Comparison of ENCODE assay signal across 11 mouse cellular contexts in genomic region chr5:30797482-30797881, GRCm38 (mm10). TPM values are rescaled to one million over a fixed set of nuclear protein-coding genes. Genes with fewer than 3 reads are reported as not detected.
DNase-seq lines count a peak whose midpoint lies in the region; ATAC-seq lines count a peak whose summit lies in the region.
"Had no signal": no experiment of that assay in that cellular context is flagged by ENCODE, and none has a peak within 500 bp of the region (broad histone marks: within the 10 kb centered on the region; RNA-seq: fewer than 3 reads in every experiment).

No protein-coding gene starts in this region.

- DNase-seq in neural tube, embryonic 10.5 days (ENCODE audit: extremely low spot score, low spot score), result no peak
- no peak for DNase-seq in cerebellum, postnatal 36 days
- no peak for DNase-seq in adrenal gland, postnatal 36 days
- no peak for DNase-seq in layer of hippocampus, adult 18-20 months (ENCODE audit: low spot score in 2 of 2)
- DNase-seq in urinary bladder, adult 18-20 months (ENCODE audit: low spot score in 2 of 2), result no peak
- DNase-seq: kidney, postnatal 4 days; lung, adult 2 months had no signal

- H3K4me1 ChIP-seq in neural tube, embryonic 12.5 days, result no peaks in the 10 kb centered on the region; the same call in 1 of the 2 replicates
- H3K4me1 ChIP-seq in forebrain, embryonic 13.5 days, result peaks cover 14% of the 10 kb centered on the region
- H3K4me1 ChIP-seq in liver, embryonic 16.5 days (ENCODE audit: control insufficient read depth, low read depth, low read length), result peaks cover 25% of the 10 kb centered on the region

- H3K27ac ChIP-seq in neural tube, embryonic 12.5 days, result no peak overlapping the region
- H3K27ac ChIP-seq in forebrain, embryonic 13.5 days, result peak overlapping the region; percentile 57; the same call in 1 of the 2 replicates
- H3K27ac ChIP-seq in liver, embryonic 16.5 days (ENCODE audit: low read length), result peak overlapping the region; percentile 61

- H3K36me3 ChIP-seq in neural tube, embryonic 12.5 days, result peaks cover 65% of the 10 kb centered on the region
- H3K36me3 ChIP-seq in forebrain, embryonic 13.5 days (ENCODE audit: poor library complexity, severe bottlenecking), result peaks cover 66% of the 10 kb centered on the region
- H3K36me3 ChIP-seq in liver, embryonic 16.5 days (ENCODE audit: control insufficient read depth, insufficient read depth), result no peaks in the 10 kb centered on the region

- 85% methylated on average over 7 of the region's 7 CpGs for WGBS in neural tube, embryonic 12.5 days
- WGBS in forebrain, embryonic 13.5 days, result 44% methylated on average over 7 of the region's 7 CpGs
- WGBS in liver, embryonic 16.5 days (ENCODE audit: insufficient replicate concordance), result 24% methylated on average over 7 of the region's 7 CpGs

- no peak overlapping the region for H3K4me2 ChIP-seq in neural tube, embryonic 12.5 days (replicated peaks)
- no peak overlapping the region for H3K4me2 ChIP-seq in forebrain, embryonic 13.5 days
- H3K4me2 ChIP-seq in liver, embryonic 16.5 days (ENCODE audit: low read depth, low read length), result peak overlapping the region; percentile 57

- no peaks in the 10 kb centered on the region for H3K27me3 ChIP-seq in neural tube, embryonic 12.5 days (replicated peaks)
- H3K27me3 ChIP-seq in forebrain, embryonic 13.5 days, result no peaks in the 10 kb centered on the region
- H3K27me3 ChIP-seq in liver, embryonic 16.5 days (ENCODE audit: control insufficient read depth, insufficient read depth, low read depth, low read length), result no peaks in the 10 kb centered on the region; the same call in 1 of the 2 replicates

- ATAC-seq in neural tube, embryonic 12.5 days (ENCODE audit: low FRiP score, low read depth), result no peak
- peak; percentile 29; the same call in 1 of the 2 replicates for ATAC-seq in forebrain, embryonic 13.5 days
- peak; percentile 94 for ATAC-seq in liver, embryonic 16.5 days (ENCODE audit: low read depth)
- ATAC-seq: Patski had no signal

- no peak overlapping the region for H3K4me3 ChIP-seq in neural tube, embryonic 12.5 days
- no peak overlapping the region for H3K4me3 ChIP-seq in forebrain, embryonic 13.5 days
- peak overlapping the region; percentile 32 for H3K4me3 ChIP-seq in liver, embryonic 16.5 days (ENCODE audit: low read depth, low read length)

- peak overlapping the region; percentile 8; the same call in 1 of the 2 replicates for H3K9ac ChIP-seq in neural tube, embryonic 12.5 days
- peak overlapping the region; percentile 1; the same call in 1 of the 2 replicates for H3K9ac ChIP-seq in forebrain, embryonic 13.5 days
- H3K9ac ChIP-seq in liver, embryonic 16.5 days (ENCODE audit: low read depth, low read length), result peak overlapping the region; percentile 48

- no peaks in the 10 kb centered on the region for H3K9me3 ChIP-seq in neural tube, embryonic 12.5 days
- no peaks in the 10 kb centered on the region for H3K9me3 ChIP-seq in forebrain, embryonic 13.5 days (replicated peaks)
- H3K9me3 ChIP-seq in liver, embryonic 16.5 days (replicated peaks; ENCODE audit: control insufficient read depth, low read length), result no peaks in the 10 kb centered on the region

RNA-seq across cellular contexts. Expression of gene Mapre3, which starts 17.0 kb away (rescaled TPM):
- polyA plus RNA-seq in neural tube, embryonic 12.5 days (2016; fragmentation: Nextera tagmentation; extraction: Ambion mirVana), result 79.8 and 80.1 TPM in 2 replicates
- polyA plus RNA-seq in forebrain, embryonic 13.5 days (2015; fragmentation: Nextera tagmentation; extraction: Ambion mirVana), result 64.1 and 72.9 TPM in 2 replicates
- polyA plus RNA-seq in liver, embryonic 16.5 days (2015; fragmentation: Nextera tagmentation; extraction: Ambion mirVana), result 2.0 and 3.3 TPM in 2 replicates
- total RNA-seq in adrenal gland, postnatal 36 days (2021), result 10 to 100 TPM; 48.9 to 52.2 TPM
- 100 to 1,000 TPM; 216 to 227 TPM for total RNA-seq in layer of hippocampus, adult 18-20 months (2021)

Comparison
In these comparisons a context has a peak if more than half of its experiments do, and no peak if none do; other contexts are left out.
1. RNA of gene Mapre3, which starts 17.0 kb away (polyA plus RNA-seq): 79.8 to 80.1 TPM in neural tube, embryonic 12.5 days and 64.1 to 72.9 TPM in forebrain, embryonic 13.5 days; 2.0 to 3.3 TPM in liver, embryonic 16.5 days; every median in the first group is over 10 times any median in the second.
2. Peak in every context shown above with its lines, with median percentiles within 50 percentile points of each other: H3K9ac ChIP-seq.